Mouse (Mus musculus): ENCODE data around the gene Olfr1419. TPM values are rescaled to one million over a fixed set of nuclear protein-coding genes. Genes with fewer than 3 reads are reported as not detected.

Gene Olfr1419
- polyA plus RNA-seq, 2 experiments from 2014 or later, result not detected

Other genes with a start within 250 kb of the Olfr1419 start
- gene Ms4a3, start 234.3 kb downstream of the Olfr1419 start, polyA plus RNA-seq (2017; shearing (Covaris generic)), result not detected
- gene Oosp2, start 214.5 kb downstream of the Olfr1419 start, polyA plus RNA-seq (2017; shearing (Covaris generic)), result not detected
- not detected for gene Oosp1, start 184.0 kb downstream of the Olfr1419 start, polyA plus RNA-seq (2017; shearing (Covaris generic))
- gene Oosp3, start 178.1 kb downstream of the Olfr1419 start, polyA plus RNA-seq (2017; shearing (Covaris generic)), result not detected
- not detected for gene Gif, start 127.6 kb downstream of the Olfr1419 start, polyA plus RNA-seq (2017; shearing (Covaris generic))
- gene Mrpl16, start 104.7 kb downstream of the Olfr1419 start, polyA plus RNA-seq (2017; shearing (Covaris generic)), result 10 to 100 TPM; 51.5 to 52.4 TPM
- gene Stx3, start 55.7 kb downstream of the Olfr1419 start, polyA plus RNA-seq (2017; shearing (Covaris generic)), result 1 to 10 TPM; 1.8 to 2.9 TPM
- not detected for gene Olfr1417, start 35.9 kb downstream of the Olfr1419 start, polyA plus RNA-seq (2017; shearing (Covaris generic))
- gene Olfr1418, start 14.0 kb downstream of the Olfr1419 start, polyA plus RNA-seq (2017; shearing (Covaris generic)), result not detected
- gene Olfr1420, start 11.5 kb upstream of the Olfr1419 start, polyA plus RNA-seq (2017; shearing (Covaris generic)), result not detected
- 10 to 100 TPM; 14.5 to 15.9 TPM for gene Patl1, start 37.3 kb upstream of the Olfr1419 start, polyA plus RNA-seq (2017; shearing (Covaris generic))
- 1 to 10 TPM; 6.7 to 7.3 TPM for gene Osbp, start 90.8 kb upstream of the Olfr1419 start, polyA plus RNA-seq (2017; shearing (Covaris generic))
- under 1 TPM in 1 of 2 experiments, not detected in 1; 0.05 TPM for gene Olfr1423, start 166.2 kb upstream of the Olfr1419 start, polyA plus RNA-seq (2017; shearing (Covaris generic))
- gene Olfr1424, start 187.6 kb upstream of the Olfr1419 start, polyA plus RNA-seq (2017; shearing (Covaris generic)), result not detected
- gene Olfr1425, start 202.6 kb upstream of the Olfr1419 start, polyA plus RNA-seq (2017; shearing (Covaris generic)), result not detected
- not detected for gene Olfr1426, start 216.9 kb upstream of the Olfr1419 start, polyA plus RNA-seq (2017; shearing (Covaris generic))
- gene Olfr1427, start 228.2 kb upstream of the Olfr1419 start, polyA plus RNA-seq (2017; shearing (Covaris generic)), result not detected
- not detected for gene Olfr1428, start 240.8 kb upstream of the Olfr1419 start, polyA plus RNA-seq (2017; shearing (Covaris generic))
- gene Olfr76, start 248.1 kb upstream of the Olfr1419 start, polyA plus RNA-seq (2017; shearing (Covaris generic)), result not detected

Data from activated CD4-positive, CD25-positive, alpha-beta regulatory T cell, adult 4 months (primary cell).